16 mouse cellular contexts compared by ENCODE assay signal in genomic region chr14:87219975-87220374, GRCm38 (mm10).
"Had no signal": no experiment of that assay in that cellular context is flagged by ENCODE, and none has a peak within 500 bp of the region (broad histone marks: within the 10 kb centered on the region; RNA-seq: fewer than 3 reads in every experiment).

No protein-coding gene starts in this region.

- H3K9ac ChIP-seq: neural tube, embryonic 13.5 days; neural tube, embryonic 15.5 days; stomach, embryonic 15.5 days had no signal

- H3K27me3 ChIP-seq: neural tube, embryonic 13.5 days; neural tube, embryonic 15.5 days; stomach, embryonic 15.5 days had no signal

- H3K9me3 ChIP-seq: neural tube, embryonic 13.5 days; neural tube, embryonic 15.5 days; stomach, embryonic 15.5 days had no signal

- H3K27ac ChIP-seq: neural tube, embryonic 13.5 days; neural tube, embryonic 15.5 days; stomach, embryonic 15.5 days; stomach, postnatal 0 days had no signal

- H3K4me1 ChIP-seq: neural tube, embryonic 13.5 days; neural tube, embryonic 15.5 days; stomach, embryonic 15.5 days had no signal

- H3K36me3 ChIP-seq: neural tube, embryonic 13.5 days; neural tube, embryonic 15.5 days; stomach, embryonic 15.5 days had no signal

- DNase-seq: retina, postnatal 1 day; right cerebral cortex, adult 18-20 months; right cerebral cortex, postnatal 14 days; right cerebral cortex, postnatal 25 days; right cerebral cortex, postnatal 4 days; spleen, adult 18-20 months; thymus, adult 18-20 months; thymus, adult 2 months; thymus, postnatal 14 days; thymus, postnatal 25 days; thymus, postnatal 36 days; thymus, postnatal 4 days had no signal

- H3K4me3 ChIP-seq: neural tube, embryonic 13.5 days; neural tube, embryonic 15.5 days; stomach, embryonic 15.5 days had no signal
